Mouse (Mus musculus): ENCODE results near the gene Mfsd6l. TPM values are rescaled to one million over a fixed set of nuclear protein-coding genes. Genes with fewer than 3 reads are reported as not detected.

The Mfsd6l gene
- polyA plus RNA-seq, 1 experiment from 2014 or later: 1.4 TPM

GRCm38 (mm10) chr11:68600551-68601021 is 44.6 kb downstream of the Mfsd6l start:
- no peaks in the 10 kb centered on the region for H3K27me3 ChIP-seq (ENCODE audit: control insufficient read depth, insufficient read depth, low read length)
- no peak overlapping the region for H3K4me2 ChIP-seq (replicated peaks; ENCODE audit: low read depth, low read length)
- peaks cover 29% of the 10 kb centered on the region for H3K4me1 ChIP-seq (ENCODE audit: control insufficient read depth, insufficient read depth, low read length)
- H3K9ac ChIP-seq (replicated peaks; ENCODE audit: low read depth, low read length): no peak overlapping the region
- ATAC-seq (ENCODE audit: insufficient number of reproducible peaks, insufficient read depth, low FRiP score, low read depth): peak; percentile 81; the same call in 1 of the 2 replicates
- no peak overlapping the region for H3K4me3 ChIP-seq (ENCODE audit: low read depth, low read length)
- no peaks in the 10 kb centered on the region for H3K9me3 ChIP-seq (ENCODE audit: control insufficient read depth, low read depth, low read length)
- 15% methylated on average over 6 of the region's 6 CpGs for WGBS
- H3K36me3 ChIP-seq (ENCODE audit: control insufficient read depth, insufficient read depth, low read length): no peaks in the 10 kb centered on the region
- H3K27ac ChIP-seq (ENCODE audit: low read length): peak overlapping the region; percentile 95

DNA sequence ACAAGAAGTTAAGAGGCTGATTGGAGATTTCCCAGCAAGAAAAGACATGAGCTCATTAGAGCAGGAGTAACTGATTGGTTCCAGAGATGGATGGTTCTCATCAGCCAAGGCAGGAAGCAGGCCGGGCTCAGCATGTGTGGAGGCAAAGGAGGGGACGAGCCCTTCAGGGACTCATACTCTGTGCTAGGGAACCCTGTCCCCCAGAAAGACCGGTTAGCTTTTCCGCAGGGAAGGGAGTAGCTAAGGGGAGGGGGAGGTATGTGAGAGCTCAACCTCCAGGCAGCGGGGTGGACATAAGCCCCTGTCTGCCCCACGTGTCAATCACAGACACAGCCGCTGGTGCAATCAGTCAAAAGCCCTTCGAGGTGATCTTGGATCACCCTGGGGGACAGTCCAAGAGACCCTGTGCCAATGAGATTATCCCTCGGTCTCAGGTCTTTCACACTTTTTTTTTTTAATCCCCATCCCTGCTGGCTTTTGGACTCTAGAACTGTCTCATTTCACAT is 45.6 kb downstream of the Mfsd6l start:
- WGBS: 12% methylated on average over 9 of the region's 9 CpGs

DNA sequence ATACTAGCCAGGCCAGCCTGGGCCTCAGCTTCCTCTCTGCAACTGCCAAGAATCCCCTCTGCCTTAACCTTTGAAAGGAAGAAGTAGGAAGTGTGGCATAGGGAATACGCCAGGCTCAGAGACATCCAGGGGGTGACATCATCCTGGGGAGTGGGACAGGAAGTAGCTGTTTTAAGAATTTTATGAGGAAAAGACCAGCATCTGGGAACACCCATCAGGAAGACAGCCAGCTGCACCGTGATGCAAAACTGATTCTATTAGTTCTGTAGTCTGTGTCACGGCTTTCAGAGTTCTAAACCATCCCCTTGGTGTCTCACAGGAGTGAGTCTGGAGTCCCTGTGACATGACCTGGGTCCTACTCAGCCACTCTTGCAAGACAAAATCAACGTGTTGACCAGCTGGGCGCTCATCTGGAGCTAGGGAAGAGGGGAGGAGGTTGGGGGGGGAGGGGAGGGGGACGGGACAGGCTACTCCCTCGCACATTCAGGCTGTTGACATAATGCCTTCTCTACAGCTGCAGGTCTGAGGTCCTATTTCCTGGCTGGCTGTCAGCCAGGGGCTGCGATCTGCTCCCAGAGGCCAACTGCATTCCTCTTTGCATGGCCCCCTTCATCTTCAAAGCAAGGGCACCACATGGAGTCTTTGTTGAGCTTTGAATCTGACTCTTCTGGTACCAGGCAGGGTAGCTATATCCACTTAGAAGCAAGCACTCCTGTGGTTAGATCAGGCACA is 46.4 kb downstream of the Mfsd6l start:
- Histone ChIP-seq H3K36me3 (ENCODE audit: control insufficient read depth, insufficient read depth, low read length) (no peaks in the 10 kb centered on the region), H3K4me3 (ENCODE audit: low read depth, low read length) (no peak overlapping the region), H3K4me2 (replicated peaks; ENCODE audit: low read depth, low read length) (no peak overlapping the region), H3K9ac (replicated peaks; ENCODE audit: low read depth, low read length) (no peak overlapping the region), H3K27ac (ENCODE audit: low read length) (peak overlapping the region; percentile 95; the same call in 1 of the 2 replicates), H3K27me3 (ENCODE audit: control insufficient read depth, insufficient read depth, low read length) (no peaks in the 10 kb centered on the region), H3K4me1 (ENCODE audit: control insufficient read depth, insufficient read depth, low read length) (peaks cover 29% of the 10 kb centered on the region), H3K9me3 (ENCODE audit: control insufficient read depth, low read depth, low read length) (no peaks in the 10 kb centered on the region)
- WGBS: 12% methylated on average over 8 of the region's 8 CpGs
- peak; percentile 74 for ATAC-seq (ENCODE audit: insufficient number of reproducible peaks, insufficient read depth, low FRiP score, low read depth)

More for the DNA sequence above, 45.6 kb downstream of the Mfsd6l start:
- Histone ChIP-seq H3K9me3 (ENCODE audit: control insufficient read depth, low read depth, low read length) (no peaks in the 10 kb centered on the region), H3K36me3 (ENCODE audit: control insufficient read depth, insufficient read depth, low read length) (no peaks in the 10 kb centered on the region), H3K4me3 (ENCODE audit: low read depth, low read length) (no peak overlapping the region), H3K9ac (replicated peaks; ENCODE audit: low read depth, low read length) (no peak overlapping the region), H3K27ac (ENCODE audit: low read length) (peak overlapping the region; percentile 95), H3K4me1 (ENCODE audit: control insufficient read depth, insufficient read depth, low read length) (peaks cover 29% of the 10 kb centered on the region), H3K4me2 (replicated peaks; ENCODE audit: low read depth, low read length) (no peak overlapping the region), H3K27me3 (ENCODE audit: control insufficient read depth, insufficient read depth, low read length) (no peaks in the 10 kb centered on the region)
- ATAC-seq (ENCODE audit: insufficient number of reproducible peaks, insufficient read depth, low FRiP score, low read depth): peak; percentile 14; the same call in 1 of the 2 replicates

DNA sequence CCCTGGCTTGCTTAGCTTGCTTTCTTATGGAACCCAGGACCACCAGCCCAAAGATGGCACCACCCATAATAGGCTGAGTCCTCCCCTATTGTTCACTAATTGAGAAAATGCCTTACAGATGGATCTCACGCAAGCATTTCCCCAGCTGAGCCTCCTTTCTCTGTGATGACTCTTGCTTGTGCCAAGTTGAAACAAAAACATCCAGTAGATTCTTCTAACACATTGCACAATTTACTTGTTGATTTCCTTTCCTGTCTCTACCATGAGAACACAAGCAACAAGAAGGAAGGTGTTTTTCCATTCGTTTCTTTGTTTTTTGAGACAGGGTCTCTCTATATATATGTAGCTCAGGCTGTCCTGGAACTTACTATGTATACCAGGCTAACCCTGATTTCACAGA is 51.1 kb downstream of the Mfsd6l start:
- 86% methylated on average over 2 of the region's 2 CpGs for WGBS
- Histone ChIP-seq H3K36me3 (ENCODE audit: control insufficient read depth, insufficient read depth, low read length) (no peaks in the 10 kb centered on the region), H3K27me3 (ENCODE audit: control insufficient read depth, insufficient read depth, low read length) (no peaks in the 10 kb centered on the region), H3K27ac (ENCODE audit: low read length) (no peak overlapping the region), H3K4me3 (ENCODE audit: low read depth, low read length) (no peak overlapping the region), H3K9me3 (ENCODE audit: control insufficient read depth, low read depth, low read length) (no peaks in the 10 kb centered on the region), H3K4me2 (replicated peaks; ENCODE audit: low read depth, low read length) (no peak overlapping the region), H3K9ac (replicated peaks; ENCODE audit: low read depth, low read length) (no peak overlapping the region), H3K4me1 (ENCODE audit: control insufficient read depth, insufficient read depth, low read length) (peaks cover 14% of the 10 kb centered on the region)
- ATAC-seq (ENCODE audit: insufficient number of reproducible peaks, insufficient read depth, low FRiP score, low read depth): no peak

Other genes starting within 250 kb of the Mfsd6l start
- 8.7 and 10.9 TPM in 2 replicates for gene Ntn1, start 155.4 kb upstream of the Mfsd6l start, polyA plus RNA-seq (2014; fragmentation: Nextera tagmentation; extraction: Ambion mirVana)
- 1.1 and 1.3 TPM in 2 replicates for gene Pik3r5, start 124.1 kb upstream of the Mfsd6l start, polyA plus RNA-seq (2014; fragmentation: Nextera tagmentation; extraction: Ambion mirVana)
- 4.1 and 4.9 TPM in 2 replicates for gene Pik3r6, start 53.2 kb upstream of the Mfsd6l start, polyA plus RNA-seq (2014; fragmentation: Nextera tagmentation; extraction: Ambion mirVana)
- gene Ccdc42, start 30.8 kb downstream of the Mfsd6l start, polyA plus RNA-seq (2014; fragmentation: Nextera tagmentation; extraction: Ambion mirVana): 0.34 TPM in 1 of 2 replicates, not detected in the other
- 114 and 118 TPM in 2 replicates for gene Myh10, start 135.4 kb downstream of the Mfsd6l start, polyA plus RNA-seq (2014; fragmentation: Nextera tagmentation; extraction: Ambion mirVana)